Mouse (Mus musculus): ENCODE measurements around the gene Plpp3. TPM values are rescaled to one million over a fixed set of nuclear protein-coding genes. Genes with fewer than 3 reads are reported as not detected.
A peak's percentile ranks its signal among the peaks of the same experiment; 100 is the strongest.

Gene Plpp3
- polyA plus RNA-seq, 1 experiment from 2014 or later: 73.5 TPM

- no peaks in the 10 kb centered on the region for H3K36me3 ChIP-seq (replicated peaks; ENCODE audit: control insufficient read depth, insufficient read depth, low read depth, low read length)
- WGBS: 89% methylated on average over 5 of the region's 5 CpGs
- H3K4me2 ChIP-seq (ENCODE audit: low read depth, low read length): no peak overlapping the region
- no peaks in the 10 kb centered on the region for H3K27me3 ChIP-seq (ENCODE audit: control insufficient read depth, insufficient read depth, low read length)
- H3K9me3 ChIP-seq (replicated peaks; ENCODE audit: control insufficient read depth, low read length): no peaks in the 10 kb centered on the region
- no peak overlapping the region for H3K4me3 ChIP-seq (ENCODE audit: low read depth, low read length)
- H3K4me1 ChIP-seq (ENCODE audit: control insufficient read depth, insufficient read depth, low read length): peaks cover 2% of the 10 kb centered on the region
- DNase-seq (ENCODE audit: low spot score) (no peak), ATAC-seq (replicated peaks; ENCODE audit: insufficient number of reproducible peaks, low FRiP score, low TSS enrichment, low read depth) (no peak)
- no peak overlapping the region for H3K9ac ChIP-seq (replicated peaks; ENCODE audit: low read length)
- no peak overlapping the region for H3K27ac ChIP-seq (replicated peaks; ENCODE audit: low read depth, low read length)
Measured at GRCm38 (mm10) chr4:105198696-105199095, 41.5 kb downstream of the Plpp3 start.

DNA sequence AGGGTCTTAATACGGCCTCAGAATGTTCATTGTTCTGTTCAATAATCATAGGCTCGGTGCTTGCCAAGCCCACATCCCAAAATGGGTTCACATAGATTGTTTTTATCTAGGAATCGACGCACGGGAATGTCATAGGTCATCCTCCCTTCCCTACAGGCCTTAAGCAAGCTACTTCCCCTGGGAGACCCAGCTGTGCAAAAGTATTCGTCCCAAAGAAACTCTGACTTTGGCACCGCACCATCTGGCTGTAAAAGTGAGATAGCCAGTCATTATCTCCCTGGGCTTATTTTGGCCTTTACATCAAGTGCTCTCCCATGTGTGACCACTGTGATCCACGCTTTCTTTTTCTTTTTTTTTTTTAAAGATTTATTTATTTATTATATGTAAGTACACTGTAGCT, 42.2 kb downstream of the Plpp3 start:
- H3K36me3 ChIP-seq (replicated peaks; ENCODE audit: control insufficient read depth, insufficient read depth, low read depth, low read length): no peaks in the 10 kb centered on the region
- 53% methylated on average over 8 of the region's 8 CpGs for WGBS

DNA sequence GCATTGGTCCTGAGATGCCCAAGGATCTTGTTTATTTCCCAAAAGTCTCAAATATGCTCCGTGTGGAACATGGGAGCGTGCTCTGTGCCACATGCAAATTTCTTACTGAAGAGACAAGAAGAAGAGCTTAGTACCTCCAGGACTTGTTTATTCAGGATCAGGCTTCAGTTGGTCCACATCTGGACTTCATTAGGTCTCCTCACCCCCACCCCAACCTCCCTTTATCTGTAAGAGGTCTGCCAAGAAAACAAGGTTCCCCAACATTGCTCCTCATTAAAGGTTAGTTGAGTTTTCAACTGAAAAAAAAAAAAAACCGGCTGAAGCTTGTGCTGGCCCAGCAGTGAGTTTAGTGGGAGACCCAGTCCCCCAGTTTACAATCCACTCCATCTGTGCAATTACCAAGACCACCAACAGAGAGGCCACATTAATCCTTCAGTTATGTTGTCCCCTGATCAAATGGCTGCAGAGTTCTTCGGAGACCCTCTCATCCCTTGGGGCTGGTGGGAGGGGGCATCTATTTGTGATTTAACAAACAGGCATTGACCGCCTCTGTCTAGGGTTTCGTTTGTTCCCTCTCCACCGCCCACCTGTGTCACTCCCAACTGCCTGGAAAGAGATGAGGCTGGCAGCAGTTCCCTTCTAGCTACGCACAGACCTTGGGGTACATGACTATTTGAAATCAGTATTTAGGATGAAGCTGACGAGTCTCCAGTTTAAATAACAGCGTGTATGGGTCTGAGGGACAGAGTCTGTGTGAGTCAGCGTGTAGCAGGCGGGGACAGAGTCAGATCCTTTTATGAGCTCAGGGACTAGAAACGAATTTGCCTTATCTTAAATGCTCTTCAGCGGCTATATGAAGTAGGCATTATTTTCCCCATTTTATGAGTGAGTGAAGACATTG, 43.7 kb downstream of the Plpp3 start:
- H3K36me3 ChIP-seq (replicated peaks; ENCODE audit: control insufficient read depth, insufficient read depth, low read depth, low read length): no peaks in the 10 kb centered on the region

More for the DNA sequence above, 42.2 kb downstream of the Plpp3 start:
- H3K27ac ChIP-seq (replicated peaks; ENCODE audit: low read depth, low read length): no peak overlapping the region
- peaks cover 5% of the 10 kb centered on the region for H3K4me1 ChIP-seq (ENCODE audit: control insufficient read depth, insufficient read depth, low read length)
- ATAC-seq (replicated peaks; ENCODE audit: insufficient number of reproducible peaks, low FRiP score, low TSS enrichment, low read depth): no peak
- H3K27me3 ChIP-seq (ENCODE audit: control insufficient read depth, insufficient read depth, low read length): no peaks in the 10 kb centered on the region
- no peaks in the 10 kb centered on the region for H3K9me3 ChIP-seq (replicated peaks; ENCODE audit: control insufficient read depth, low read length)
- H3K4me2 ChIP-seq (ENCODE audit: low read depth, low read length): no peak overlapping the region
- DNase-seq (ENCODE audit: low spot score): no peak
- no peak overlapping the region for H3K4me3 ChIP-seq (ENCODE audit: low read depth, low read length)
- H3K9ac ChIP-seq (replicated peaks; ENCODE audit: low read length): no peak overlapping the region

GRCm38 (mm10) chr4:105202439-105202838, 45.3 kb downstream of the Plpp3 start:
- peaks cover 7% of the 10 kb centered on the region for H3K4me1 ChIP-seq (ENCODE audit: control insufficient read depth, insufficient read depth, low read length)

More for the DNA sequence above, 43.7 kb downstream of the Plpp3 start:
- ATAC-seq (replicated peaks; ENCODE audit: insufficient number of reproducible peaks, low FRiP score, low TSS enrichment, low read depth) (no peak), DNase-seq (ENCODE audit: low spot score) (peak; percentile 73)
- Histone ChIP-seq H3K4me3 (ENCODE audit: low read depth, low read length) (no peak overlapping the region), H3K4me1 (ENCODE audit: control insufficient read depth, insufficient read depth, low read length) (peaks cover 7% of the 10 kb centered on the region), H3K9me3 (replicated peaks; ENCODE audit: control insufficient read depth, low read length) (no peaks in the 10 kb centered on the region), H3K4me2 (ENCODE audit: low read depth, low read length) (no peak overlapping the region), H3K27me3 (ENCODE audit: control insufficient read depth, insufficient read depth, low read length) (no peaks in the 10 kb centered on the region), H3K27ac (replicated peaks; ENCODE audit: low read depth, low read length) (0 out of 2 replicates have a peak overlapping the region, but pooled peaks have one; percentile 9), H3K9ac (replicated peaks; ENCODE audit: low read length) (no peak overlapping the region)
- WGBS: 25% methylated on average over 14 of the region's 14 CpGs

GRCm38 (mm10) chr4:105203303-105203761, 46.2 kb downstream of the Plpp3 start:
- Histone ChIP-seq H3K27me3 (ENCODE audit: control insufficient read depth, insufficient read depth, low read length) (no peaks in the 10 kb centered on the region), H3K36me3 (replicated peaks; ENCODE audit: control insufficient read depth, insufficient read depth, low read depth, low read length) (no peaks in the 10 kb centered on the region), H3K27ac (replicated peaks; ENCODE audit: low read depth, low read length) (no peak overlapping the region), H3K4me3 (ENCODE audit: low read depth, low read length) (no peak overlapping the region), H3K9me3 (replicated peaks; ENCODE audit: control insufficient read depth, low read length) (no peaks in the 10 kb centered on the region), H3K4me1 (ENCODE audit: control insufficient read depth, insufficient read depth, low read length) (peaks cover 7% of the 10 kb centered on the region), H3K9ac (replicated peaks; ENCODE audit: low read length) (no peak overlapping the region), H3K4me2 (ENCODE audit: low read depth, low read length) (no peak overlapping the region)
- DNase-seq (ENCODE audit: low spot score) (no peak), ATAC-seq (replicated peaks; ENCODE audit: insufficient number of reproducible peaks, low FRiP score, low TSS enrichment, low read depth) (no peak)
- 86% methylated on average over 2 of the region's 2 CpGs for WGBS

More at GRCm38 (mm10) chr4:105202439-105202838, 45.3 kb downstream of the Plpp3 start:
- no peak overlapping the region for H3K9ac ChIP-seq (replicated peaks; ENCODE audit: low read length)
- 83% methylated on average over 3 of the region's 3 CpGs for WGBS
- ATAC-seq (replicated peaks; ENCODE audit: insufficient number of reproducible peaks, low FRiP score, low TSS enrichment, low read depth) (no peak), DNase-seq (ENCODE audit: low spot score) (no peak)
- no peaks in the 10 kb centered on the region for H3K27me3 ChIP-seq (ENCODE audit: control insufficient read depth, insufficient read depth, low read length)
- no peak overlapping the region for H3K4me2 ChIP-seq (ENCODE audit: low read depth, low read length)
- no peak overlapping the region for H3K4me3 ChIP-seq (ENCODE audit: low read depth, low read length)
- H3K27ac ChIP-seq (replicated peaks; ENCODE audit: low read depth, low read length): no peak overlapping the region
- no peaks in the 10 kb centered on the region for H3K36me3 ChIP-seq (replicated peaks; ENCODE audit: control insufficient read depth, insufficient read depth, low read depth, low read length)
- no peaks in the 10 kb centered on the region for H3K9me3 ChIP-seq (replicated peaks; ENCODE audit: control insufficient read depth, low read length)

- Histone ChIP-seq H3K27me3 (ENCODE audit: control insufficient read depth, insufficient read depth, low read length) (no peaks in the 10 kb centered on the region), H3K9ac (replicated peaks; ENCODE audit: low read length) (no peak overlapping the region), H3K4me2 (ENCODE audit: low read depth, low read length) (no peak overlapping the region), H3K4me1 (ENCODE audit: control insufficient read depth, insufficient read depth, low read length) (peaks cover 7% of the 10 kb centered on the region), H3K36me3 (replicated peaks; ENCODE audit: control insufficient read depth, insufficient read depth, low read depth, low read length) (no peaks in the 10 kb centered on the region; the same call in 1 of the 2 replicates), H3K4me3 (ENCODE audit: low read depth, low read length) (no peak overlapping the region), H3K9me3 (replicated peaks; ENCODE audit: control insufficient read depth, low read length) (no peaks in the 10 kb centered on the region), H3K27ac (replicated peaks; ENCODE audit: low read depth, low read length) (no peak overlapping the region)
- ATAC-seq (replicated peaks; ENCODE audit: insufficient number of reproducible peaks, low FRiP score, low TSS enrichment, low read depth) (no peak), DNase-seq (ENCODE audit: low spot score) (no peak)
- 59% methylated on average over 9 of the region's 9 CpGs for WGBS
Measured at GRCm38 (mm10) chr4:105204071-105204470, 46.9 kb downstream of the Plpp3 start.

GRCm38 (mm10) chr4:105205045-105205851, 48.1 kb downstream of the Plpp3 start:
- Histone ChIP-seq H3K36me3 (replicated peaks; ENCODE audit: control insufficient read depth, insufficient read depth, low read depth, low read length) (peaks cover 5% of the 10 kb centered on the region), H3K27me3 (ENCODE audit: control insufficient read depth, insufficient read depth, low read length) (no peaks in the 10 kb centered on the region), H3K4me2 (ENCODE audit: low read depth, low read length) (no peak overlapping the region), H3K9ac (replicated peaks; ENCODE audit: low read length) (no peak overlapping the region), H3K9me3 (replicated peaks; ENCODE audit: control insufficient read depth, low read length) (no peaks in the 10 kb centered on the region), H3K4me3 (ENCODE audit: low read depth, low read length) (no peak overlapping the region), H3K27ac (replicated peaks; ENCODE audit: low read depth, low read length) (peak overlapping the region; percentile 63; the same call in 1 of the 2 replicates), H3K4me1 (ENCODE audit: control insufficient read depth, insufficient read depth, low read length) (peaks cover 11% of the 10 kb centered on the region)
- WGBS: 37% methylated on average over 15 of the region's 15 CpGs
- DNase-seq (ENCODE audit: low spot score) (no peak), ATAC-seq (replicated peaks; ENCODE audit: insufficient number of reproducible peaks, low FRiP score, low TSS enrichment, low read depth) (0 out of 2 replicates have a peak, but pooled peaks have one; percentile 14)

Data from embryonic facial prominence, embryonic 11.5 days (tissue).